ENCODE assay signal across 8 mouse cellular contexts in the genomic region with DNA sequence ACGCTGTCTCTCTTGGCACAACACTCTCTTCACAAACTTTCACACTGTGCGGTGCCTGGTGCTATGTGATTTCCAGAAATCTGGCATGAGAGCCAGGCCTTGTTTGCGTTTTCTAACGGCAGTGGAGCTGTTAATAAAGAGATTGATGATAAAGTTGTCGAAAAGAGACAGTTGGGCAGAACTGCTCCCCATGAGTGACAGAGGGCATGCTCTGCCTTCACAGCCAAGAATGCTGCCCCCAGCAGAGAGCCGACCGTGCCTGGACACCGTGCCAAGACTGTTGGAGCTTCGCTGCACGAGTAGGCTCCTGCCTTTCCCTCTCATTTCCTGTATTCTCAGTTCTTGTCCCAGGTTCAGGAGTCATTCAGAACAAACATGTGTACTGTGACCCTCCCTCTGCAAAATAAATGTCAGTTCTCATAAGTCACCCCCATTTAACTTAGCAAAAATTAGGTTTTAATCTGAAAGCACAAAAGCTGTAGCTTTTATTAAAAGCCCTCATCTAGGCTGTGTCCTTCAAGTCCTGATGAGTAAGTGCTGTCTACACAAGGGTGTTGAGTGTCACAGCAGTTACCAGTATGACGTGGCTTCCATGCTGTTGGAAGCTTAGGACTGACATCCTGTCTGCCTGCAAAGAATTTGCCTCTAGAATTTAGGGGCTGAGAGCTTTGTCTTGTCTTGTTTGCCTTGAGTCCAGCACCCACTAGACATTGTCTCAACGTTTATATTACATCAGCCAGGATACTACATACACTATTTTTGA. TPM values are rescaled to one million over a fixed set of nuclear protein-coding genes. Genes with fewer than 3 reads are reported as not detected.
A peak's percentile ranks its signal among the peaks of the same experiment; 100 is the strongest.
DNase-seq lines count a peak whose midpoint lies in the region; ATAC-seq and TF ChIP-seq lines count a peak whose summit lies in the region.
"Had no signal": no experiment of that assay in that cellular context is flagged by ENCODE, and none has a peak within 500 bp of the region (broad histone marks: within the 10 kb centered on the region; RNA-seq: fewer than 3 reads in every experiment).

No protein-coding gene starts in this region.

- no peaks in the 10 kb centered on the region for H3K27me3 ChIP-seq in kidney, adult 2 months (replicated peaks; ENCODE audit: control insufficient read depth, insufficient read depth, low read length)
- no peaks in the 10 kb centered on the region for H3K27me3 ChIP-seq in kidney, embryonic 15.5 days
- H3K27me3 ChIP-seq: liver, embryonic 13.5 days had no signal

- H3K4me1 ChIP-seq in kidney, adult 2 months (ENCODE audit: control insufficient read depth, insufficient read depth, low read length), result no peaks in the 10 kb centered on the region; the same call in 1 of the 2 replicates
- no peaks in the 10 kb centered on the region for H3K4me1 ChIP-seq in kidney, embryonic 15.5 days
- H3K4me1 ChIP-seq: liver, embryonic 13.5 days had no signal

- H3K27ac ChIP-seq in kidney, adult 2 months (ENCODE audit: insufficient read depth, low read depth, low read length), result no peak overlapping the region
- H3K27ac ChIP-seq in kidney, embryonic 15.5 days, result no peak overlapping the region
- H3K27ac ChIP-seq: liver, embryonic 13.5 days had no signal

- no peak for TF ChIP-seq POLR2A in kidney, adult 2 months (IDR thresholded peaks at IDR 0.05; ENCODE audit: low read depth, low read length)
- TF ChIP-seq POLR2A in brain, embryonic 14.5 days (IDR thresholded peaks at IDR 0.05; ENCODE audit: borderline replicate concordance, extremely low read depth, insufficient read depth, insufficient read length, poor library complexity, severe bottlenecking), result no peak

- ATAC-seq in kidney, embryonic 15.5 days (replicated peaks; ENCODE audit: low FRiP score), result no peak
- ATAC-seq in CD4-positive, CD25-positive, alpha-beta regulatory T cell, adult 4 months, result no peak
- no peak for ATAC-seq in granulocyte monocyte progenitor cell, adult 5-6 weeks (replicated peaks; ENCODE audit: poor library complexity, severe bottlenecking)

- no peak for TF ChIP-seq CTCF in kidney, adult 2 months (conservative IDR thresholded peaks at IDR 0.05; ENCODE audit: insufficient read depth, insufficient read length, low read depth, low read length)
- no peak for TF ChIP-seq CTCF in brain, embryonic 14.5 days (IDR thresholded peaks at IDR 0.05; ENCODE audit: borderline replicate concordance, extremely low read depth, insufficient read depth, insufficient read length)

- no peak overlapping the region for H3K4me3 ChIP-seq in kidney, adult 2 months (ENCODE audit: insufficient read depth, low read depth, low read length)
- H3K4me3 ChIP-seq in kidney, embryonic 15.5 days (replicated peaks), result no peak overlapping the region
- H3K4me3 ChIP-seq: liver, embryonic 13.5 days had no signal

- H3K36me3 ChIP-seq in kidney, adult 2 months (ENCODE audit: control insufficient read depth, insufficient read depth, low read length), result no peaks in the 10 kb centered on the region
- peaks cover 55% of the 10 kb centered on the region for H3K36me3 ChIP-seq in kidney, embryonic 15.5 days

- H3K4me2 ChIP-seq in kidney, embryonic 15.5 days, result no peak overlapping the region
- H3K4me2 ChIP-seq: liver, embryonic 13.5 days had no signal

- WGBS in kidney, adult 2 months, result 31% methylated on average over 12 of the region's 12 CpGs
- WGBS in kidney, embryonic 15.5 days, result 66% methylated on average over 12 of the region's 12 CpGs

- H3K9ac ChIP-seq in kidney, embryonic 15.5 days, result no peak overlapping the region
- H3K9ac ChIP-seq: liver, embryonic 13.5 days had no signal

- H3K9me3 ChIP-seq in kidney, embryonic 15.5 days (replicated peaks), result no peaks in the 10 kb centered on the region
- H3K9me3 ChIP-seq: liver, embryonic 13.5 days had no signal

- peak; percentile 77 for DNase-seq in kidney, adult 2 months
- DNase-seq in brain, embryonic 14.5 days (ENCODE audit: low read depth), result peak; percentile 72
- DNase-seq in fibroblast of lung, adult 2 months (ENCODE audit: low read depth), result peak; percentile 72
- DNase-seq in kidney, postnatal 10 days, result peak; percentile 39
- DNase-seq: liver, embryonic 13.5 days had no signal

RNA-seq across cellular contexts. Expression of a gene that starts 58.9 kb away (rescaled TPM):
- polyA plus RNA-seq in kidney, adult 2 months (2012; rRNA removed), result 51.4 and 57.7 TPM in 2 replicates
- polyA plus RNA-seq in kidney, embryonic 15.5 days (2015; fragmentation: Nextera tagmentation; extraction: Ambion mirVana), result 209 and 228 TPM in 2 replicates
- polyA plus RNA-seq in brain, embryonic 14.5 days (2012; rRNA removed), result 165 and 186 TPM in 2 replicates
- polyA plus RNA-seq in CD4-positive, CD25-positive, alpha-beta regulatory T cell, adult 4 months (2017; shearing (Covaris generic)), result 100 to 1,000 TPM; 102 to 103 TPM
- total RNA-seq in granulocyte monocyte progenitor cell, adult 5-6 weeks (2014; fragmentation: Nextera tagmentation), result 143 and 209 TPM in 2 replicates
- 111 and 138 TPM in 2 replicates for total RNA-seq in granulocyte monocyte progenitor cell, adult 5-6 weeks (2017)
